Comparison of ENCODE assay signal across 33 mouse cellular contexts in genomic region chr5:120671865-120672264, GRCm38 (mm10). TPM values are rescaled to one million over a fixed set of nuclear protein-coding genes. Genes with fewer than 3 reads are reported as not detected.
"Had no signal": no experiment of that assay in that cellular context is flagged by ENCODE, and none has a peak within 500 bp of the region (broad histone marks: within the 10 kb centered on the region; RNA-seq: fewer than 3 reads in every experiment).

No protein-coding gene starts in this region.

- H3K36me3 ChIP-seq: embryonic facial prominence, embryonic 10.5 days; embryonic facial prominence, embryonic 12.5 days; embryonic facial prominence, embryonic 13.5 days; embryonic facial prominence, embryonic 15.5 days; forebrain, embryonic 10.5 days; forebrain, embryonic 12.5 days; forebrain, embryonic 15.5 days had no signal

- H3K27ac ChIP-seq: embryonic facial prominence, embryonic 10.5 days; embryonic facial prominence, embryonic 12.5 days; embryonic facial prominence, embryonic 13.5 days; embryonic facial prominence, embryonic 15.5 days; forebrain, embryonic 10.5 days; forebrain, embryonic 12.5 days; forebrain, embryonic 13.5 days; forebrain, embryonic 15.5 days; gastrocnemius, adult 2 months; heart, adult 2 months had no signal

- H3K4me1 ChIP-seq: embryonic facial prominence, embryonic 12.5 days had no signal

- H3K27me3 ChIP-seq: forebrain, embryonic 15.5 days had no signal

- H3K4me3 ChIP-seq: embryonic facial prominence, embryonic 10.5 days; embryonic facial prominence, embryonic 12.5 days; embryonic facial prominence, embryonic 13.5 days; embryonic facial prominence, embryonic 15.5 days; erythroblast, embryonic 14.5 days; forebrain, embryonic 10.5 days; forebrain, embryonic 12.5 days; forebrain, embryonic 13.5 days; forebrain, embryonic 15.5 days; gastrocnemius, adult 2 months; heart, adult 2 months had no signal

- H3K4me2 ChIP-seq: embryonic facial prominence, embryonic 12.5 days; embryonic facial prominence, embryonic 13.5 days; embryonic facial prominence, embryonic 15.5 days; forebrain, embryonic 12.5 days; forebrain, embryonic 13.5 days; forebrain, embryonic 15.5 days had no signal

- H3K9me3 ChIP-seq: embryonic facial prominence, embryonic 10.5 days; embryonic facial prominence, embryonic 12.5 days; embryonic facial prominence, embryonic 13.5 days; embryonic facial prominence, embryonic 15.5 days; forebrain, embryonic 10.5 days; forebrain, embryonic 12.5 days; forebrain, embryonic 13.5 days; forebrain, embryonic 15.5 days had no signal

- DNase-seq: cerebellum, adult 9-10 months; cerebellum, adult 9-11 months; cerebellum, postnatal 10 days; cerebellum, postnatal 14 days; cerebellum, postnatal 25 days; cerebellum, postnatal 36 days; embryo, embryonic 11 days; forebrain, postnatal 0 days; gastrocnemius, adult 2 months; gastrocnemius, postnatal 10 days; gastrocnemius, postnatal 14 days; gastrocnemius, postnatal 25 days; gastrocnemius, postnatal 36 days; heart, adult 11 months; heart, adult 18-20 months; heart, adult 2 months had no signal

- H3K9ac ChIP-seq: embryonic facial prominence, embryonic 12.5 days; embryonic facial prominence, embryonic 13.5 days; embryonic facial prominence, embryonic 15.5 days; forebrain, embryonic 12.5 days; forebrain, embryonic 13.5 days; forebrain, embryonic 15.5 days; forebrain, postnatal 0 days had no signal

RNA-seq across cellular contexts. Expression of gene Rasal1, which starts 23.3 kb away (rescaled TPM):
- total RNA-seq: gastrocnemius, adult 18-20 months; gastrocnemius, adult 2 months; gastrocnemius, adult 8-10 months; gastrocnemius, postnatal 14 days; gastrocnemius, postnatal 25 days; gastrocnemius, postnatal 36 days; gastrocnemius, postnatal 4 days; granulocyte monocyte progenitor cell, adult 5-6 weeks; heart, adult 2 months had no signal
- polyA plus RNA-seq: forebrain, embryonic 11.5 days had no signal

RNA-seq across cellular contexts. Expression of gene Cfap73, which starts 37.8 kb away (rescaled TPM):
- total RNA-seq: common myeloid progenitor, adult 5-6 weeks; gastrocnemius, adult 18-20 months; gastrocnemius, adult 2 months; gastrocnemius, adult 8-10 months; gastrocnemius, postnatal 10 days; gastrocnemius, postnatal 14 days; gastrocnemius, postnatal 25 days; gastrocnemius, postnatal 36 days; gastrocnemius, postnatal 4 days; granulocyte monocyte progenitor cell, adult 5-6 weeks; heart, adult 18-20 months; heart, adult 2 months; heart, adult 8-10 months had no signal
- polyA plus RNA-seq: embryonic facial prominence, embryonic 11.5 days; embryonic facial prominence, embryonic 12.5 days; embryonic facial prominence, embryonic 13.5 days; erythroblast, embryonic 14.5 days; forebrain, embryonic 10.5 days; forebrain, embryonic 11.5 days; forebrain, embryonic 13.5 days had no signal

RNA-seq across cellular contexts. Expression of gene Dtx1, which starts 39.9 kb away (rescaled TPM):
- total RNA-seq: common myeloid progenitor, adult 5-6 weeks; granulocyte monocyte progenitor cell, adult 5-6 weeks had no signal
- polyA plus RNA-seq: erythroblast, embryonic 14.5 days had no signal
